Comparison of ENCODE assay signal across 23 mouse cellular contexts in the genomic region with DNA sequence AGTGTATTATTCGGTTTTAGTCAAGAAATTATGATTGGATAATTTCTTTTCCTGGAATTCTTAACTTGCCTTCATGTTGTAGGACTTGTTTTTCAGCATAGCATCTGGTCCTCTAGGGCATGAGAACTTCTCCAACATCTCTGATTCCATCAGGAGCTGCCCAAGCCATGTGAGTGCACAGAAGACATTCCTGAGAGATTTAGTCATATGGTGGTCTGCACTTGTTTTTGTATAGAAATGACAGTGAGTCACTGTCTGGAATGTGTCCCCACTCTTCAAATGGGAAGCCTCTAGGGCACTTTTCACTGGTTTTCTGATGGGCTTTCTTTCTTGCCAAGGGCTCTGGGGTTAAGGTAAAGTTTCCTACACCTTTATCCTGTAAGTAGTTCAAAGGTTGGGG. TPM values are rescaled to one million over a fixed set of nuclear protein-coding genes. Genes with fewer than 3 reads are reported as not detected.
A peak's percentile ranks its signal among the peaks of the same experiment; 100 is the strongest.
DNase-seq lines count a peak whose midpoint lies in the region; ATAC-seq and TF ChIP-seq lines count a peak whose summit lies in the region.
"Had no signal": no experiment of that assay in that cellular context is flagged by ENCODE, and none has a peak within 500 bp of the region (broad histone marks: within the 10 kb centered on the region; RNA-seq: fewer than 3 reads in every experiment).

No protein-coding gene starts in this region.

- no peak for TF ChIP-seq CTCF in gastrocnemius, adult 2 months (IDR thresholded peaks at IDR 0.05)

- intact Hi-C loops in gastrocnemius, adult 2 months (cut with DNase I), result no loop called here
- intact Hi-C loops in gastrocnemius, postnatal 14 days (cut with DNase I; ENCODE audit: low total_unique reads), result no loop called here

- no peak for ATAC-seq in erythroblast, adult 5-6 weeks (replicated peaks; ENCODE audit: low FRiP score, poor library complexity, severe bottlenecking)
- ATAC-seq: CD4-positive, CD25-positive, alpha-beta regulatory T cell, adult 4 months; forebrain, embryonic 14.5 days; hindbrain, postnatal 0 days had no signal

- 0 out of 2 replicates have a peak overlapping the region, but pooled peaks have one; percentile 16 for H3K27ac ChIP-seq in gastrocnemius, adult 2 months
- H3K27ac ChIP-seq: embryonic facial prominence, embryonic 12.5 days; forebrain, embryonic 10.5 days; heart, embryonic 10.5 days; hindbrain, embryonic 13.5 days; hindbrain, postnatal 0 days had no signal

- H3K4me3 ChIP-seq in gastrocnemius, adult 2 months, result no peak overlapping the region
- H3K4me3 ChIP-seq: embryonic facial prominence, embryonic 12.5 days; forebrain, embryonic 10.5 days; heart, embryonic 10.5 days; hindbrain, embryonic 13.5 days had no signal

- DNase-seq in gastrocnemius, adult 2 months, result no peak
- no peak for DNase-seq in gastrocnemius, postnatal 14 days
- peak; percentile 81 for DNase-seq in Muller cell, postnatal 12 days (ENCODE audit: inconsistent ontology term)
- peak; percentile 36 for DNase-seq in fibroblast of lung, adult 2 months (ENCODE audit: low read depth)
- no peak for DNase-seq in heart, adult 18-20 months
- no peak for DNase-seq in spleen, postnatal 36 days (ENCODE audit: low spot score in 2 of 2)
- DNase-seq: adrenal gland, adult 8-10 months; adrenal gland, postnatal 36 days; cerebellum, adult 2 months; cerebellum, postnatal 10 days; gastrocnemius, postnatal 25 days; heart, adult 11 months; heart, postnatal 10 days; heart, postnatal 4 days; kidney, adult 11 months had no signal

RNA-seq across cellular contexts. Expression of a gene that starts 4.8 kb away (rescaled TPM):
- total RNA-seq in gastrocnemius, adult 2 months (2021), result 1 to 10 TPM; 2.2 to 2.4 TPM
- total RNA-seq in gastrocnemius, postnatal 14 days (2021), result 1 to 10 TPM; 2.4 to 2.5 TPM
- total RNA-seq in erythroblast, adult 5-6 weeks (2015; ENCODE audit: low replicate concordance), result not detected in 2 replicates
- total RNA-seq in erythroblast, adult 5-6 weeks (2017; ENCODE audit: low replicate concordance), result not detected in 2 replicates
- total RNA-seq in heart, adult 18-20 months (2021), result 1 to 10 TPM in 1 of 2 experiments, under 1 TPM in 1; 0.50 to 1.2 TPM

Comparison
In these comparisons a context has a peak if more than half of its experiments do, and no peak if none do; other contexts are left out.
1. DNase-seq: peak in Muller cell, postnatal 12 days (single experiment) and fibroblast of lung, adult 2 months (single experiment); none in gastrocnemius, adult 2 months (single experiment), gastrocnemius, postnatal 14 days (single experiment), heart, adult 18-20 months (0 of 2) and spleen, postnatal 36 days (0 of 2).